Mouse (Mus musculus) cerebellum, adult 9-10 months (tissue): ENCODE data around the gene Adgrg1.

Experiments used
- DNase-seq: peaks from one replicate; pipeline ENCODE4 v3.0.0; 2022

Adgrg1 gene

DNA sequence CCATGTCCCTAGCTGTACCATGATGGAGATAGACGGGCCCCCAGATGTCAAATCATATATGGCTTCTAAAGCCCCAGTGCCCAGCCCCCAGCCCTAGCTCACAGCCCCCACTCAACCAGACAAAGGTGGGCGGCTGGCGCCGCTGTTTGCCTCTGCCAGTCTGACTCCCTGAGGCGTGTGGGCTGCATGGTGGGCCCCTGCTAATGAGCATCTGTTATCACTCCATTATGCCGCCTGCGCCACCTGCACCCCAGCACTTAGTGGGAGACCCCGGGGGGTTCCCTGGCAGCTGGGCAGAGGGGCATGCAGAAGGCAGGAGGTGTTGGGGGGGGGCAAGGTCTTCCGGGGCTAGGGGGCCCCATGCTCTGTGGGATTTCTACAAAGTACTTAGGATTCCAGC lies 3.6 kb downstream of the Adgrg1 start:
- DNase-seq, result no peak

GRCm38 (mm10) chr8:94978593-94979319 lies 4.2 kb downstream of the Adgrg1 start:
- no peak for DNase-seq

GRCm38 (mm10) chr8:94980176-94980575 lies 5.6 kb downstream of the Adgrg1 start:
- DNase-seq, result no peak

DNA sequence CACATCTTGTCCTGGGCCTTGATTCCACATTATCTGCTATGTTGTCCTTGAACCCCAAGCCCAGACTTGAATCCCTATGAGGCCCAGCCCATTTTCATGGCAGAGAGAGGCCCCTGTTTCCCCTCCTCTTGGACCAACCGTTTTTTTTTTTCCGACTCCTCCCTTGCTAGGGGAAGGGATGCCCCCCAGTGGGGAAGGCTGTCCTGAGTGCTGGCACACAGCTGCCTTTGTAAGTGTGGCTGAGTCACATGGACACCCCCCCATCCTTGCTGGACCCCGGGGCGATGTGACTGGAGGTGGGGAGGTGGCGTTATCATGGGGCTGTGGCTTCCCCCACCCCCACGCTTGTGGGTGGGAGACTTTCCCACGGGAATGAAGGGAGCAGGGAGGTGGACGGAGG lies 6.4 kb downstream of the Adgrg1 start:
- no peak for DNase-seq

DNA sequence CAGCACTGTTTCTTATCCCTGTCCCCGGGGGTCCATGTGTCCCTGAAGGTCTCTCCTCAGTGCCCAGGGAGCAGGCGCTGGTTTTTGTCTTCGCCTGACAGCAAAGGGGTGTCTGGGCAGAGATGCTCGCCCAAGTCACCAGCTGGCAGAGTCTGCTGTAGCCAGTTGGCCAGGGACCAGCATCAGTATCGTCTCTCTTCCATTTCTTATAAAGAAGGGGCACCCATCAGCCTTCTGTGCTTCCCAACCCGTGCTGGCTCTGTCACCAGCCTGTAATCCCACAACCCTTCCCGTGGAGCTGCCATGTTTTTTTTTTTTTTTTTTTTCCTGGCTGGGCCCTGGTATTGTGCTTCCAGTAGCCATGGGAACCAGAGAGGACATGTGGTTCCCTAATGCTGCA lies 7.3 kb downstream of the Adgrg1 start:
- DNase-seq, result no peak

- DNase-seq, result no peak
Measured at GRCm38 (mm10) chr8:94983146-94983545, 8.6 kb downstream of the Adgrg1 start.

DNA sequence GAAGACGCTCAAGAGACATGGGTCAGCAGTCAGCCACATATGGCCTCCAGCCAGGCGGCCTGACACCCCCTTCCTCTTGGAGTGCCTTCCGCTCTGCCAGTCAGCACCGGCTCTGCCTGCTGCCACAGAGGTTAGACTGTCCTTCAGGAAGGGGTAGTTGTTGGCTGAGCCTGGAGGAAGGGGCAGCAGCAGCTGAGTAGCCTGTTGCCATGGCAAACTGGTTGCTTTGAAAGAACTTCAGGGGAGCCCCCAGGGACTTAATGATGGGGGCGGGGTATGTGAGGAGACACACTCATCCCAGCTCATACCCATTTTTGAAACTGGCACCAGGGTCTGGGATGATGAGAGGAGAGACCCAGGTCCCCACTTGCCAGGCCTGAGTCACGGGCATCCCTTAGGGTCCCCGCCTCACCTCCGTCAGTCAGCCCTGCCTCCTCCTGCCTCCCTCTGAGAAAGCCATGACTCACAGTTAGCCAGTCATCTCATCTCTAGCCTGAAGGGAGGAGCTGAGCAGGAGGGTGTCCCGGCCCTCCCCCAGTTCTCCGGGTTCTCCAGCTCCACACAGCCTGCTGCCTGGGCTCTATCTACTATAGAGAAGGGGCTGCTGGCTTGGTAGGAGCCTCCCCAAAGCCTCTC lies 9.4 kb downstream of the Adgrg1 start:
- DNase-seq, result no peak

DNA sequence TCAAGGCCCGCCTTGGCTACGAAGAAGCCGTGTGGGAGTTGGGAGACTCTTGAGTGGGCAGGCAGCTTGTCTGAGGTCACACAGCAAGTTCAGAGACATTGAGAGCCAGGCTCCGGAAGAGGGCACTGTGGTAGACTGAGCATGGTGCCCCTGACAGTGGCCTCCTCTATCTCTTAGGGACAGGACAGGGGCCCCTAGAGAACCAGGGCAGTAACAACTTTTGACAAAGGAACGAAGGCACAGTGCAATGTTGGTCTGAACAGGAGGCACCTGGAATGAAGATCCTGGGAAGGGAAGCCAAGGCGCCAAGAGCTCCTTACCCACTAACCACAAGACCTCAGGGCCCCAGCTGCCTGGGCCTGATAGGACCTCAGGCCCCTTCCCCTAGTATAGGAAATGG lies 10.5 kb downstream of the Adgrg1 start:
- no peak for DNase-seq

DNA sequence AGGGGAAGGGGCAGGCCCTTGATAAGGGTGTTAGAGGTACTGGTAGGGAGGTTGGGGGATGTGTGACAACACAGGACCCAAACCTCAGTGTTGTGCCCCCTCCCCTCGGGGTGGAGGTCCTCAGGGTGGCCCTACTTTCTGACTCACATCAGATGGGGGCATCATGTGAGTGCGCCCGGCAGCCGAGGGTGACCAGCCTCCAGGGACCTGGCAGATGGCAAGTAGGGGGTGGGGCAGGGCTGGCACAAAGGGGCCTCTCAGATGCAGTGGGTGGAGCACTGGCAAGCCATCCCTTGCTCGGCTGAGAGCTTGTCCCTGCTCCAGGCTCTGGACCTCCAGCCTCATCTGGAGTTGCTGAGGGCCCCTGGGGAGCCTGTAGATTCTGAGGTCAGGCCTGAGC lies 12.1 kb downstream of the Adgrg1 start:
- no peak for DNase-seq

- DNase-seq, result no peak
Measured at GRCm38 (mm10) chr8:94987553-94987952, 13.0 kb downstream of the Adgrg1 start.

GRCm38 (mm10) chr8:94988619-94989018 lies 14.1 kb downstream of the Adgrg1 start:
- no peak for DNase-seq

DNA sequence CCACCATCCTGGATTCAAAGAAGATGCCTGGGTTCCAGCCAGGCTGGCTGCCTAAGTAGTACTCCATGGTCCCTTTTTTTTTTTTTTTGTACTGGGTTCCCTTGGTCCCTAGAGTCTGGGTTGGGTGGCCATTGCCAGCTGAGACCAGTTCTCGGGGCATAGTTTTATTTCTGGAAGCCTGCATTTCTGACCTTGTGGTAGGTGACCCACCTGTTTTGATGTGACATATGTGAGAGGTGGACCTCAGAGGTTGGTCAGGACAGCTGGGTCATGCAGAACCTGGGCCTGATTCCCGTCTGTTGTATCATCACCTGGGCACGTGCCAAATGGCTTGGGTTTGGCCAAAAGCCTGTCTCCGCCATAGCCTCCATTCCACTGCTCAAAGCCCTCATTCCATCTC lies 15.2 kb downstream of the Adgrg1 start:
- DNase-seq, result peak; percentile 73

GRCm38 (mm10) chr8:94990598-94991453 lies 16.3 kb downstream of the Adgrg1 start:
- DNase-seq, result no peak

- DNase-seq, result no peak
Measured at GRCm38 (mm10) chr8:94991454-94991994, 17.0 kb downstream of the Adgrg1 start.

DNA sequence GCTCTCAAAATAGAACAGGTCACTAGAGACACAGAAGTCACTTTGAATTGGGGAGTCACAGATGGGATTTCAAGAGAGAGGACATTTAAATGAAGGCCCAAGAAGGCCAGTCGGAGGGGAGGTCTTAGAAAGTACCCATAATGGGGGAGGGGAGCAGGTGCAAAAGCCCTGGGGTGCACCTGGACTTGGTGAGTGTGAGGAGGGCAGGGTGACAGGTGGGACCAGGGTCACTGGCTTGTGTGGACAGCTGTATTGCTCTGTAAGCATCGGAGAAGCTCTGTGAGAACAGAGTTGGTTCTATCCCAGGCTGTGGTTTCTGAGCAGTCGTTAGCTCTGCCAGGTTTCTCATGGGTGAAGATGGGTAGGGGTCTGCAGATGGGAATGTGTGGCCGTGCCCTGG lies 17.5 kb downstream of the Adgrg1 start:
- DNase-seq, result no peak

DNA sequence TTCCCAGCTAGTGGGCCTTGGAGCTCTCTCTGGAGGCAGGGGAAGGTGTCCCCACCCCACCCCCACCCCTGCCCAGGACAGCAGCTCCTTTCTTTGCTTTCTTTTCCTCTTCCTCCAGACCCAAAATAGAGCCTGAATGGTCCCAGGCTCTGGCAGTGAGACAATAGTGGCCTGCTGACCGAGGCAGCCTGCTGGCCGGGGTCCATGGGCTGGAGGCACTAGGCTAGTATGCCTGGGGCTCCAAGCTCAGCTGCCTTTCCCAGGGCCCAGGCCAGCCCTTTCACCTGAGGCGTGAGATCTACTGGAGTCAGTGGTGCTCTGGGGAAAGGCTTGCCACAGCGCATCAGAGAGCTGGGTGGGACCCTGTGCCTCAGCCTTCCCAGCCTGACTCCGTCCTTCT lies 18.0 kb downstream of the Adgrg1 start:
- no peak for DNase-seq

- no peak for DNase-seq
Measured at GRCm38 (mm10) chr8:94992996-94993724, 18.6 kb downstream of the Adgrg1 start.

DNA sequence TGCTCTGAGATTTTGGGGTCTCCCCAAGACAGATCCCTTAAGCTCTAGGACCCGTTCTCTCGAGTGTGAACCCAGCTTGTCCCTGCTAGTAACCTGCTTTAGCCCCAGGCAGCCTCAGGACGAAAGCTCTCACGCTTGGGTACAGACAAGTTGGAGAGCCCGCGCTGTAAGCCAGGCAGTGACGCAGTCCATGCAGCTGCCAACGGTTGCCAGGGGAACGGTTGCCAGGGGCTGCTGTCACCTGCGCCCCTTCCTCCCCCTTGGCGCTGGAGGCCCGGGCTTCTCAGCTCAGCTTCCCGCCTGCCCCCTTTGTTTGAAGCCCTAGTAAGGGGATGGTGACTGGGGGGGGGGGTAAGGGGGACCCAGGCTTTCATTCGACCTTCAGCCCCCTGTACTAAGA lies 19.5 kb downstream of the Adgrg1 start:
- DNase-seq, result no peak

DNA sequence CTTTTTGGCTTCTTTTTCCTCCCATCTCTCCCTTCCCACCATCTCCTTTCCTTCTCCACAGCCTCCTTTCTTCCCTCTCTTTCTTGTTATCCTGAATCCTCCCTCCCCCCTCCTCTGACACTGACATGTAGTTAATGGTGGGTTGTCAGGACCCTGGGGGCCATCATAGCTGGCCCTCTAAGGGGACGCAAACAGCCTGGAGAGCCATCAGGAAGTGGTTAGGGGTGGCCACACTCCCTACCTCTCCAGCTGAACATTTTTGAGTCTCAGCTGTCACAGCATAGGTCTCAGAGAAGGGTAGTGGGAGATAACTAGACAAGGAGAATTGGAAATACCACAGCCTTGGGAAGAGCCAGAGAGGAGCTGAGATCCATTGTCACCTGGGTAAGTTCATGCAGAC lies 20.0 kb downstream of the Adgrg1 start:
- no peak for DNase-seq

GRCm38 (mm10) chr8:94995336-94995893 lies 20.9 kb downstream of the Adgrg1 start:
- no peak for DNase-seq

GRCm38 (mm10) chr8:94996037-94996436 lies 21.5 kb downstream of the Adgrg1 start:
- no peak for DNase-seq
